Mouse (Mus musculus) limb, embryonic 12.5 days (tissue): ENCODE measurements around the gene Tmem18. TPM values are rescaled to one million over a fixed set of nuclear protein-coding genes. Genes with fewer than 3 reads are reported as not detected.

ENCODE experiments used
- ATAC-seq: fragments of 200-750 bp; cut with Nextera tagmentation; 2 replicates; pipeline ENCODE4 v1.8.0; 2017; ENCODE audit warnings: low read depth, moderate TSS enrichment; ENCODE audit not compliant: insufficient number of reproducible peaks, insufficient read depth, low FRiP score, low TSS enrichment
- H3K27ac ChIP-seq: fragments of 300-500 bp; sonication (generic); 2 replicates; pipeline ENCODE4 v1.5.1; 2016; ENCODE audit warnings: mild to moderate bottlenecking, moderate library complexity
- H3K27me3 ChIP-seq: fragments of 300-500 bp; sonication (generic); 2 replicates; pipeline ENCODE4 v1.6.1; 2016; ENCODE audit warnings: mild to moderate bottlenecking, moderate library complexity
- H3K36me3 ChIP-seq: fragments of 300-500 bp; sonication (generic); 2 replicates; pipeline ENCODE4 v1.6.1; 2016; ENCODE audit warnings: mild to moderate bottlenecking, moderate library complexity
- H3K4me1 ChIP-seq: fragments of 300-500 bp; sonication (generic); replicated peaks from 2 replicates; pipeline ENCODE4 v1.6.1; 2016
- H3K4me2 ChIP-seq: fragments of 300-500 bp; sonication (generic); 2 replicates; pipeline ENCODE4 v1.6.1; 2016; ENCODE audit warnings: mild to moderate bottlenecking, moderate library complexity
- H3K4me3 ChIP-seq: fragments of 300-500 bp; sonication (generic); replicated peaks from 2 replicates; pipeline ENCODE4 v1.5.1; 2016; ENCODE audit warnings: mild to moderate bottlenecking
- H3K9ac ChIP-seq: fragments of 300-500 bp; sonication (generic); replicated peaks from 2 replicates; pipeline ENCODE4 v1.6.1; 2016; ENCODE audit warnings: mild to moderate bottlenecking, moderate library complexity
- H3K9me3 ChIP-seq: fragments of 300-500 bp; sonication (generic); 2 replicates; pipeline ENCODE4 v1.6.1; 2016; ENCODE audit warnings: mild to moderate bottlenecking, moderate library complexity
- WGBS: fragments of 180-500 bp; shearing (Covaris S2); methylation state at CpG from one replicate; pipeline ENCODE4 v1.1.7; 2016; 5-methylcytosine and 5-hydroxymethylcytosine counted together
- polyA plus RNA-seq: library from polyadenylated mRNA; unstranded; fragments of >200 nt; fragmentation: Nextera tagmentation; extraction: Ambion mirVana; gene quantifications from 2 replicates; pipeline ENCODE4 v1.2.1, GENCODE M21; 2016

Tmem18 gene
- polyA plus RNA-seq = 29.3 and 30.3 TPM in 2 replicates

DNA sequence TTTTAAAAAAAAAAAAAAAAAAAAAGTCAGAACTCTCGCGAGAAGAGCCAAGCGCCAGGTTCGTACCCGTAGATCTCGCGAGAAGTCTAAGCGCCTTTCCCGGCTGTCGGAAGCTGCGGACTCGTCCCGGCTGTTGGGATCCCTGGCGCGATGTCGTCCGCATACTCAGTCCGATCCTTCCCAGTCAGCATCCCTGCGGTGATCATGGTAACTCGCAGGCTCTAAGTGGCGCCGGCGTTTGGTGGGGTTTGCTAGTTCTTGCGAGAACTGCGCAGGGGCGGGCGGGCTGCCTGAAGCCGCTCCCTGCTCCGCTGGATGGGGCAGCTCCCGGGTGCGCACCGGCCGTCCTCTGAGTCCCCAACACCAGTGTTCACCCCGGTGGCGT, at the start of gene Tmem18:
Gene Tmem18 (plus strand): TSS at position 71 of the 385 bp plus-strand sequence.
- ATAC-seq = peak; percentile 86
- Histone ChIP-seq H3K4me3 (peak within 1 kb of the TSS; percentile 64), H3K27ac (peak within 1 kb of the TSS; percentile 75; the same call in 1 of the 2 replicates), H3K9ac (peak within 1 kb of the TSS; percentile 86), H3K27me3 (peaks cover 8% of the 10 kb centered on the region; the same call in 1 of the 2 replicates), H3K4me2 (peak within 1 kb of the TSS; percentile 87), H3K4me1 (peaks cover 11% of the 10 kb centered on the region), H3K36me3 (peaks cover 20% of the 10 kb centered on the region), H3K9me3 (no peaks in the 10 kb centered on the region)
- WGBS = under 1% methylated on average over 35 of the region's 35 CpGs

DNA sequence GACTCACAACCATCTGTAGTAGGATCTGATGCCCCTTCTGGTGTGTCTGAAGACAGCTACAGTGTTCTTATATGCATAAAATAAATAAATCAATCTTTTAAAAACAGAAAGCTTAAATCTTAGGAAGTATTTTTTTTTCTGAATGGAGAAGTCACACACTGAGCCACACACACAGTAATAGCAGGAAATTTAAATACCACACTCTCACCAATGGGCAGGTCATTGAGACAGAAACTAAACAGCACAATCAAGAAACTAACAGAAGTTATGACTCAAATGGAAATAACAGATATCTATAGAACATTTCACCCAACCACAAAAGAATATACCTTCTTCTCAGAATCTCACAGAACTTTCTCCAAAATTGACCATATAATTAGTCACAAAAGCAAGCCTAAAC, 26.9 kb upstream of the Tmem18 start:
- Histone ChIP-seq H3K4me3 (no peak overlapping the region), H3K27me3 (peaks cover 7% of the 10 kb centered on the region; the same call in 1 of the 2 replicates), H3K4me1 (no peaks in the 10 kb centered on the region; the same call in 1 of the 2 replicates), H3K36me3 (no peaks in the 10 kb centered on the region), H3K9me3 (no peaks in the 10 kb centered on the region), H3K4me2 (no peak overlapping the region), H3K9ac (no peak overlapping the region), H3K27ac (no peak overlapping the region)
- ATAC-seq = no peak

DNA sequence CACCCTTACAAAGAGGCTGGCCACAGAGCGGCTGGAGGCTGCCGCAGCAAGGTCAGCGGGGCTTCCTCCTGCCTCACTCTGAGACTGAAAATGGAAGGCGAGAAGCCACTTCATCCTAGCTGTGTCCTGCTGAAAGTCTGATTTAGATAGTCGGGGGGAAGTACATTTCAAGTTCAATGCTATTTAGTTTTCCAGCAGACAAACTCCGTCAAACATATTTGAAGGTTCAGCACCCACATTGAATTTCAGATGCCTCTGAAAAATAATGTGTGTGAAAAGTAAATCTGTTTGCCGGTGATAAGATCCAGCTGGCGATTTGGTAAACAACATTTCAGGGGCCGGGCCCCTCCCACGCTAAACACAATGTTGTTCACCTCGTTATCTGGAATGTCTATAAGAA, 22.8 kb upstream of the Tmem18 start:
- Histone ChIP-seq H3K9me3 (no peaks in the 10 kb centered on the region), H3K4me3 (no peak overlapping the region), H3K27ac (no peak overlapping the region), H3K27me3 (peaks cover 7% of the 10 kb centered on the region; the same call in 1 of the 2 replicates), H3K36me3 (no peaks in the 10 kb centered on the region), H3K4me1 (no peaks in the 10 kb centered on the region; the same call in 1 of the 2 replicates), H3K9ac (no peak overlapping the region), H3K4me2 (peak overlapping the region; percentile 29)
- no peak for ATAC-seq
- 23% methylated on average over 11 of the region's 11 CpGs for WGBS

- no peak for ATAC-seq
- 84% methylated on average over 4 of the region's 4 CpGs for WGBS
- no peak overlapping the region for H3K9ac ChIP-seq
- H3K9me3 ChIP-seq = no peaks in the 10 kb centered on the region
- no peak overlapping the region for H3K4me3 ChIP-seq
- no peaks in the 10 kb centered on the region for H3K36me3 ChIP-seq
- H3K27ac ChIP-seq = no peak overlapping the region
- no peak overlapping the region for H3K4me2 ChIP-seq
- no peaks in the 10 kb centered on the region for H3K27me3 ChIP-seq
- H3K4me1 ChIP-seq = no peaks in the 10 kb centered on the region
These were observed 12.2 kb upstream of the Tmem18 start for GRCm38 (mm10) chr12:30572075-30572474.

DNA sequence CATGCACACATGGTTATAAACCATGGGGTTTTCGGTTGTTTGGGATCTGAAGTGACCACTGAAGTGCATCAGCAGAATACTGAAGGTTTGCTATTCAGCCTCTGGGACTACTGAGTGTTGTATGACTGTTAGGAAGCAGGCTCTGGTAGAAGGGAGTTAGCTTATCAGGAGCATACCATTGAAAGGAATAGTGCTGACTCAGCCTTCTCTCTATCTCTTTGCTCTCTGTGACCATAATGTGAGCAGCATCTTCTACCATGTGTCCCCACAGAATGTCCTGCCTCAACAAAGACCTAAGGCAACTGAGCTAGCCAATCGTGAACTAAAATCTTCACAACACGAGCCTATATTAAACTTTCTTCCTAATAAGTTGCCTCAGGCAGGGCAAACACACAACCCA, 8.3 kb upstream of the Tmem18 start:
- Histone ChIP-seq H3K4me3 (no peak overlapping the region), H3K9ac (no peak overlapping the region), H3K9me3 (no peaks in the 10 kb centered on the region), H3K36me3 (no peaks in the 10 kb centered on the region), H3K27ac (no peak overlapping the region), H3K4me1 (no peaks in the 10 kb centered on the region), H3K4me2 (no peak overlapping the region), H3K27me3 (no peaks in the 10 kb centered on the region)
- no peak for ATAC-seq
- WGBS = 76% methylated on average over 3 of the region's 3 CpGs

DNA sequence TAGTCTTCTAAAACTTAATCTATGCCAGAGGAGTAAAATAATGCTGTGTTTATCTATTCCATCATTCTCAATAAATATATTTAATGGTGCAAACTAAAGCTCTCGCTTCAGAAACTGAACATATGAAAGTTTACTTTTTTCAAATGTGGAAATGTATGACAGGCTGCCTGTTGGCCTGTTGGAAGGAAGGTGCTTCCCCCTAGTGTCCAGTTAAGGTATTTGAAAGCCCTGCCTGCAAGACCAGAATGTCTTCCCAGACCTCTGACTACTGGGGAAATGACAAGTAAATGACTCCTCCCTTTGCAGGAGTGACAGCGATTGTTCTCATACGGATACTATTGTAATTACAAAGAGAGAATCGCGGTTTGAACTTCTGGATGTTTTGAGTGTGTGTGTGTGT, 6.2 kb upstream of the Tmem18 start:
- no peaks in the 10 kb centered on the region for H3K4me1 ChIP-seq
- 17% methylated on average over 5 of the region's 5 CpGs for WGBS
- H3K4me3 ChIP-seq = no peak overlapping the region
- no peaks in the 10 kb centered on the region for H3K9me3 ChIP-seq
- H3K27ac ChIP-seq = no peak overlapping the region
- no peak overlapping the region for H3K9ac ChIP-seq
- ATAC-seq = no peak
- peaks cover 8% of the 10 kb centered on the region; the same call in 1 of the 2 replicates for H3K27me3 ChIP-seq
- H3K36me3 ChIP-seq = no peaks in the 10 kb centered on the region
- no peak overlapping the region for H3K4me2 ChIP-seq

DNA sequence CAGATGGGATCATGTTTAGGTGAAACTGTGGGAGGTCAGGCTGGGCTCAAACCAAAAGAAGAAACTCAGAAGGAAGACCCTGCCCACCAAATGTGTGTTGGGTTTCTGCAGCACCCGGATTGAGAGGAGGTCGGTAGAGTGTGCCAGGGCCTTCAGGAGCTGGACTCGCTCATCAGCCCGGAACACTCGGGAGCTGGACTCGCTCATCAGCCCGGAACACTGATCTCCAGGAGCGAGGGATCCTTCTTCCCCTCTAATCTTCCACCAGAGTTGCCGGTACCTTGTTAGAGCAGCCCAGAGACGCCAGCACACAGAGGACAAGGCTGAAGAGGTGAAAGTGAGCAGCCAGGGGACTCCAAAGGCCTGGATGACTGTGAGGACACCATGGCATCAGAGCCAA, 2.9 kb upstream of the Tmem18 start:
- WGBS = 92% methylated on average over 10 of the region's 10 CpGs
- Histone ChIP-seq H3K36me3 (no peaks in the 10 kb centered on the region), H3K4me3 (no peak overlapping the region)

DNA sequence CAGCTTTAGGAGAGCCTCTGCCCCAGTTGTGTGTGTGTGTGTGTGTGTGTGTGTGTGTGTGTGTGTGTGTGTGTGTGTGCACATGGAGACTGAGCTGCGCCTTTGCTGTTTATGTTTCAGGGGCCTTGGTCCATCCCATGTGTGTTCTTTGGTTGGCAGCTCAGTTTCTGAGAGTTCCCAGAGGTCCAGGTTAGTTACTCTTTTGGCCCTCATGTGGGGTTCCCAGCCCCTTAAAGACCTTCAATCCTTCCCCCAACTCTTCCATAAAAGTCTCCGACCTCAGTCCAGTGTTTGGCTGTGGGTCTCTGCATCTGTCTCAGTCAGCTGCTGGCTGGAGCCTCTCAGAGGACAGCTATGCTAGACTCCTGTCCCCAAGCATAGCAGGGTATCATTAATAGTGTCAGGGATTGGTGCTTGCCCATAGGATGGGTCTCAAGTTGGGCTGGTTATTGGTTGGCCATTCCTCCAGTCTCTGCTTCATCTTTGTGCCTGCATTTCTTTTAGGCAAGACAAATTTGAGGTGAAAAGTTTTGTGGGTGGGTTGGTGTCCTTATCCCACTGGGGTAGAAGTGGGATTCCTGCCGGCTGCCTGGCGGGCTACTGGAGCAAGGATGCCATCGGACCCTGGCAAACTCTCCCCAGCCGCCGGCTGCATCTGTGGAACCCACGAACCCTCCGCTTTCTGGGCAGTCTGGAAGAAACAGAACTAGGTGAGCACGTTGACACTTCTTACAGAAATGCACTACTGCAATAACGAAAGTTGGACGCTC, 455 bp upstream of the Tmem18 start:
- H3K27me3 ChIP-seq = peaks cover 8% of the 10 kb centered on the region; the same call in 1 of the 2 replicates
- 15% methylated on average over 12 of the region's 12 CpGs for WGBS
- peaks cover 15% of the 10 kb centered on the region for H3K36me3 ChIP-seq
- peak overlapping the region; percentile 86 for H3K9ac ChIP-seq
- H3K9me3 ChIP-seq = no peaks in the 10 kb centered on the region
- H3K27ac ChIP-seq = no peak overlapping the region
- H3K4me3 ChIP-seq = peak overlapping the region; percentile 64
- peak; percentile 44 for ATAC-seq
- H3K4me2 ChIP-seq = peak overlapping the region; percentile 87
- peaks cover 11% of the 10 kb centered on the region for H3K4me1 ChIP-seq

More for the DNA sequence above, 2.9 kb upstream of the Tmem18 start:
- Histone ChIP-seq H3K4me2 (no peak overlapping the region), H3K27ac (no peak overlapping the region), H3K9me3 (no peaks in the 10 kb centered on the region), H3K27me3 (peaks cover 8% of the 10 kb centered on the region; the same call in 1 of the 2 replicates), H3K9ac (no peak overlapping the region), H3K4me1 (peaks cover 11% of the 10 kb centered on the region)
- no peak for ATAC-seq

DNA sequence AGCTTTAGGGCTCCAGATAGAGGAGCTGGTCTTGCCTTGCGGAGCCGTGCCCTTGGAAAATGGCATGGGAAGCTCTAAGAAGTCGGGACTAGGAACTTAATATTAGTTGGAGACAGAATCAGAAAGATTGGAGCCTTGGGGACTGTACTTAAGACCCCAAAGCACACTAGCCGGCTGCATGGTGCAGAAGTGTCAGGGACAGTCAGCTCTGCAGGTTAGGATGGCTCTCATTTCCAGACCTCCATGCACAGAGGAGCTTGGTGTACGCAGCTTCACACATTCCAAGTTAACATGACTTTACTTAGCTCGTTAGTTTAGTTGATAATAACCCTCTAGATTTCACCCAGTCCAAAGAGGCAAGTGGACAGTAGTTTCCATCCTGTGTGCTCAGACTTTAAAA, 637 bp downstream of the Tmem18 start:
- peaks cover 8% of the 10 kb centered on the region; the same call in 1 of the 2 replicates for H3K27me3 ChIP-seq
- H3K27ac ChIP-seq = no peak overlapping the region
- peak overlapping the region; percentile 64 for H3K4me3 ChIP-seq
- peak overlapping the region; percentile 86 for H3K9ac ChIP-seq
- 0 out of 2 replicates have a peak, but pooled peaks have one; percentile 18 for ATAC-seq
- WGBS = 18% methylated on average over 6 of the region's 6 CpGs
- no peaks in the 10 kb centered on the region for H3K9me3 ChIP-seq
- H3K4me1 ChIP-seq = peaks cover 11% of the 10 kb centered on the region
- H3K36me3 ChIP-seq = peaks cover 22% of the 10 kb centered on the region
- H3K4me2 ChIP-seq = peak overlapping the region; percentile 87

DNA sequence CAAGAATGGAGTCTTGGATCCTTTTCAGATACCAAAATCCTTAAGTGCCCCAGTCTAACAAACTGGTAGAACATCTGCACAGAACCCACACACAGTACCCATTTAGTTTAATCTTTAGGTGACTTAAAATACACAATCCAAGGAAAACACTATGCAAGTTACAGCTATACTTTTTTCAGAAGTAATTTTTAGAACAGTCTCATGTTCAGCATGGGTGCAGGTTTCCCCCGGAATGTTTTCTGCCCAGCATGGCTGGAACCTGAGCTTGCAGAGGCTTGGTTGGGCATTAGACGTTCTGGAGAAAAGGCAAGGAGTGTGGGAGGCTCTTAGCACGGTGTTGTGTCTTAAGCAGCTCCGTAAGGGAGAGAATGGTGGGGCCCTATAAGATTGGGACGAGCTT, 7.6 kb downstream of the Tmem18 start:
- Histone ChIP-seq H3K27me3 (no peaks in the 10 kb centered on the region), H3K4me2 (no peak overlapping the region), H3K4me3 (no peak overlapping the region), H3K9ac (no peak overlapping the region), H3K36me3 (peaks cover 41% of the 10 kb centered on the region), H3K9me3 (no peaks in the 10 kb centered on the region), H3K4me1 (no peaks in the 10 kb centered on the region), H3K27ac (no peak overlapping the region)
- WGBS = 86% methylated on average over 5 of the region's 5 CpGs
- ATAC-seq = no peak

GRCm38 (mm10) chr12:30596818-30597407, 12.7 kb downstream of the Tmem18 start:
- 39% methylated on average over 8 of the region's 8 CpGs for WGBS
- peaks cover 4% of the 10 kb centered on the region; the same call in 1 of the 2 replicates for H3K4me1 ChIP-seq
- no peak overlapping the region for H3K4me2 ChIP-seq
- H3K9me3 ChIP-seq = no peaks in the 10 kb centered on the region
- H3K4me3 ChIP-seq = no peak overlapping the region
- no peak overlapping the region for H3K9ac ChIP-seq
- no peaks in the 10 kb centered on the region; the same call in 1 of the 2 replicates for H3K27me3 ChIP-seq
- H3K36me3 ChIP-seq = peaks cover 1% of the 10 kb centered on the region; the same call in 1 of the 2 replicates
- ATAC-seq = no peak
- H3K27ac ChIP-seq = no peak overlapping the region
